ENCODE assay signal across 9 mouse cellular contexts in genomic region chr11:4264066-4264465, GRCm38 (mm10). TPM values are rescaled to one million over a fixed set of nuclear protein-coding genes. Genes with fewer than 3 reads are reported as not detected.
DNase-seq lines count a peak whose midpoint lies in the region.
"Had no signal": no experiment of that assay in that cellular context is flagged by ENCODE, and none has a peak within 500 bp of the region (broad histone marks: within the 10 kb centered on the region; RNA-seq: fewer than 3 reads in every experiment).

No protein-coding gene starts in this region.

- DNase-seq in urinary bladder, postnatal 14 days (ENCODE audit: low spot score): peak; percentile 65
- DNase-seq in urinary bladder, postnatal 10 days (ENCODE audit: low spot score): no peak
- DNase-seq in gastrocnemius, postnatal 14 days: peak; percentile 73
- peak; percentile 84 for DNase-seq in lung, postnatal 10 days
- DNase-seq in embryo, embryonic 10.5 days (ENCODE audit: low spot score): no peak
- no peak for DNase-seq in T-cell, adult 2 months (ENCODE audit: low spot score)
- DNase-seq in layer of hippocampus, adult 18-20 months (ENCODE audit: low spot score in 2 of 2): no peak
- DNase-seq: forebrain, postnatal 0 days had no signal

- intact Hi-C loops in gastrocnemius, postnatal 14 days (cut with DNase I; ENCODE audit: low total_unique reads): no loop called here

RNA-seq across cellular contexts. Expression of gene Lif, which starts 6.7 kb away (rescaled TPM):
- under 1 TPM; 0.24 to 0.45 TPM for total RNA-seq in gastrocnemius, postnatal 14 days (2021)
- total RNA-seq in layer of hippocampus, adult 18-20 months (2021): 1 to 10 TPM; 1.8 to 2.7 TPM

RNA-seq across cellular contexts. Expression of gene Osm, which starts 27.8 kb away (rescaled TPM):
- total RNA-seq in gastrocnemius, postnatal 14 days (2021): not detected
- total RNA-seq in layer of hippocampus, adult 18-20 months (2021): not detected
- total RNA-seq: layer of hippocampus, postnatal 14 days had no signal

RNA-seq across cellular contexts. Expression of gene Castor1, which starts 46.0 kb away (rescaled TPM):
- total RNA-seq in gastrocnemius, postnatal 14 days (2021): 1 to 10 TPM; 4.3 to 8.9 TPM
- total RNA-seq in layer of hippocampus, adult 18-20 months (2021): 1 to 10 TPM; 4.3 to 4.7 TPM

Comparison
In these comparisons a context has a peak if more than half of its experiments do, and no peak if none do; other contexts are left out.
1. DNase-seq: peak in urinary bladder, postnatal 14 days (single experiment), gastrocnemius, postnatal 14 days (single experiment) and lung, postnatal 10 days (single experiment); none in urinary bladder, postnatal 10 days (single experiment), embryo, embryonic 10.5 days (single experiment), T-cell, adult 2 months (single experiment) and layer of hippocampus, adult 18-20 months (0 of 2).